Mouse (Mus musculus) myocyte (in vitro differentiated cells): ENCODE results near the gene Ubtd2. TPM values are rescaled to one million over a fixed set of nuclear protein-coding genes. Genes with fewer than 3 reads are reported as not detected.

Source experiments
- H3K27me3 ChIP-seq: one replicate; pipeline ENCODE4 v1.6.1; 2011; ENCODE audit not compliant: control insufficient read depth, insufficient read depth, insufficient read length
- H3K36me3 ChIP-seq: one replicate; pipeline ENCODE4 v1.6.1; 2011; ENCODE audit not compliant: control insufficient read depth, insufficient read depth
- H3K4me2 ChIP-seq: one replicate; pipeline ENCODE4 v1.6.1; 2011; ENCODE audit warnings: low read depth, control low read depth
- H3K4me3 ChIP-seq: one replicate; pipeline ENCODE4 v1.5.1; 2011; ENCODE audit warnings: mild to moderate bottlenecking, control low read depth, moderate library complexity
- H3K79me2 ChIP-seq: one replicate; pipeline ENCODE4 v1.6.1; 2011; ENCODE audit not compliant: control insufficient read depth, insufficient read depth
- H3ac ChIP-seq: one replicate; pipeline ENCODE4 v1.6.1; 2011; ENCODE audit not compliant: control insufficient read depth, insufficient read length
- CEBPB ChIP-seq: IDR thresholded peaks from 2 replicates; pipeline ENCODE4 v1.6.1; 2011; ENCODE audit warnings: mild to moderate bottlenecking, moderate library complexity; ENCODE audit not compliant: poor library complexity, insufficient read depth, severe bottlenecking
- E2F4 ChIP-seq: IDR thresholded peaks from one replicate; pipeline ENCODE4 v1.6.1; 2011; ENCODE audit warnings: mild to moderate bottlenecking, control low read depth, moderate library complexity; ENCODE audit not compliant: insufficient read depth
- MAX ChIP-seq: IDR thresholded peaks from one replicate; pipeline ENCODE4 v1.6.1; 2011; ENCODE audit warnings: low read depth, mild to moderate bottlenecking, control low read depth
- MYOD1 ChIP-seq, 3 experiments: IDR thresholded peaks; one replicate each; pipeline ENCODE4 v1.6.1; 2011; ENCODE audit warnings: control low read depth in 2 of 3, low read depth in 2 of 3, mild to moderate bottlenecking in 2 of 3, moderate library complexity in 1 of 3; ENCODE audit not compliant: insufficient read length in 2 of 3, control insufficient read depth in 1 of 3
- MYOG ChIP-seq, 3 experiments: IDR thresholded peaks; one replicate each; pipeline ENCODE4 v1.6.1; 2011; ENCODE audit warnings: control low read depth in 2 of 3, low read depth in 2 of 3, mild to moderate bottlenecking in 2 of 3; ENCODE audit not compliant: insufficient read length in 2 of 3, control insufficient read depth in 1 of 3, insufficient read depth in 1 of 3
- POLR2A ChIP-seq: IDR thresholded peaks from one replicate; pipeline ENCODE4 v1.6.1; 2011; ENCODE audit warnings: low read depth, mild to moderate bottlenecking, control low read depth, moderate library complexity; ENCODE audit not compliant: insufficient read length
- POLR2AphosphoS2 ChIP-seq: IDR thresholded peaks from one replicate; pipeline ENCODE4 v1.6.1; 2011; ENCODE audit warnings: low read depth, control low read depth; ENCODE audit not compliant: insufficient read length
- REST ChIP-seq: IDR thresholded peaks from one replicate; pipeline ENCODE4 v1.6.1; 2011; ENCODE audit warnings: mild to moderate bottlenecking, control low read depth, moderate library complexity; ENCODE audit not compliant: insufficient read depth, insufficient read length
- SRF ChIP-seq: IDR thresholded peaks from one replicate; pipeline ENCODE4 v1.6.1; 2011; ENCODE audit warnings: low read depth; ENCODE audit not compliant: control insufficient read depth, insufficient read length
- TCF12 ChIP-seq: IDR thresholded peaks from one replicate; pipeline ENCODE4 v1.6.1; 2011; ENCODE audit warnings: mild to moderate bottlenecking, control low read depth; ENCODE audit not compliant: poor library complexity, insufficient read depth, severe bottlenecking
- TCF3 ChIP-seq: IDR thresholded peaks from one replicate; pipeline ENCODE4 v1.6.1; 2011; ENCODE audit warnings: low read depth, control low read depth; ENCODE audit not compliant: insufficient read length
- USF1 ChIP-seq: IDR thresholded peaks from one replicate; pipeline ENCODE4 v1.6.1; 2011; ENCODE audit warnings: low read depth, mild to moderate bottlenecking, control low read depth, moderate library complexity
- polyA plus RNA-seq: library from polyadenylated mRNA; unstranded; fragments of >200 nt; fragmentation: generic; extraction: Trizol; gene quantifications from one replicate; pipeline ENCODE4 v1.2.1, GENCODE M21; 2012; ENCODE audit warnings: missing spikeins

Gene Ubtd2
- polyA plus RNA-seq, 1 experiment, result 14.6 TPM

DNA sequence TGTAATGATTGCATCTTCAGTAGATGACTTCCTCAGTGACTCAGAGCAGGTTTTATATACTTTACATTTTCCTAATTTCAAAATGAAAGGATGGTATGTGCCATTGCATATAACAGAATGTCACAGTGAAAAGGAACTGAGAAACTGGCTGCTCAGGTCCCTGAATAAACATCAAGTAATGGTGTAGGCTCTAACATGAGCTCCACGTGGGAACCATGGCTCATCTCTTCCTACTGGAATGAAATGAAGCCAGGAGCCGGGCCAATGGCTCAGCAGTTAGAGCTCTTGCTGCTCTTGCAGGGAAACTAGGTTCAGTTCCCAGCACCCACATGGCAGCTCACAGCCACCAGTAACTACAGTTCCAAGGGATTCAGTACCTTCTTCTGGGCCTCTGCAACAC lies 16.8 kb downstream of the Ubtd2 start:
- Histone ChIP-seq H3K79me2 (peaks cover 88% of the 10 kb centered on the region), H3K36me3 (no peaks in the 10 kb centered on the region), H3K4me3 (no peak overlapping the region), H3K4me2 (no peak overlapping the region), H3ac (no peak overlapping the region), H3K27me3 (no peaks in the 10 kb centered on the region)
- TF ChIP-seq MAX (no peak), E2F4 (no peak), REST (no peak), TCF3 (no peak), SRF (no peak), POLR2AphosphoS2 (no peak), TCF12 (no peak), CEBPB (no peak), USF1 (no peak), POLR2A (no peak), MYOG (IDR thresholded peaks at IDR 0.05; ENCODE audit: control insufficient read depth in 1 of 3, insufficient read depth in 1 of 3, insufficient read length in 2 of 3, low read depth in 2 of 3) (no peak), MYOD1 (IDR thresholded peaks at IDR 0.05; ENCODE audit: control insufficient read depth in 1 of 3, insufficient read length in 2 of 3, low read depth in 2 of 3) (no peak)

DNA sequence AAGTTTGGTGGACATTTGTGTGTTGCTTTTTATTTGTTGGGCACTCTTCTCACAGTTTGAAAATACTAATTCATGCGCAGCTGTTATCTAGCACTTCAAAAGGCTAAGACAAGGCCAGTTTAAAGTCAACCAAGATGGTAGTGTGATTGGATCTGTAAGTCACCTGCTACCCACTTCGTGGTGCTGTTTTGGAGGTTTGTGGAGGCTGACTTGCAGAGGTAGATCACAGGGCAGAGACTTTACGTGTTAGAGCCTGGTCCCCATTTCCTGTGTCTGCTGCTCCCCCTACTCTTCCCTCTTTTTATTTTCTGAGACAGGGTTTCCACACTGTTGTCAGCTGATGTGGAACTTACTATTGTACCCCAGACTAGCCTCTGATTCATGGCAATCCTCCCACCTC lies 19.6 kb downstream of the Ubtd2 start:
- no peak overlapping the region for H3K4me3 ChIP-seq
- TF ChIP-seq TCF3 (no peak), USF1 (no peak), REST (no peak), CEBPB (no peak), POLR2AphosphoS2 (no peak), E2F4 (no peak), POLR2A (no peak), MYOG (IDR thresholded peaks at IDR 0.05; ENCODE audit: control insufficient read depth in 1 of 3, insufficient read depth in 1 of 3, insufficient read length in 2 of 3, low read depth in 2 of 3) (no peak), SRF (no peak)
- peaks cover 94% of the 10 kb centered on the region for H3K79me2 ChIP-seq
- no peaks in the 10 kb centered on the region for H3K36me3 ChIP-seq
- no peak overlapping the region for H3ac ChIP-seq
- no peaks in the 10 kb centered on the region for H3K27me3 ChIP-seq
- no peak overlapping the region for H3K4me2 ChIP-seq

DNA sequence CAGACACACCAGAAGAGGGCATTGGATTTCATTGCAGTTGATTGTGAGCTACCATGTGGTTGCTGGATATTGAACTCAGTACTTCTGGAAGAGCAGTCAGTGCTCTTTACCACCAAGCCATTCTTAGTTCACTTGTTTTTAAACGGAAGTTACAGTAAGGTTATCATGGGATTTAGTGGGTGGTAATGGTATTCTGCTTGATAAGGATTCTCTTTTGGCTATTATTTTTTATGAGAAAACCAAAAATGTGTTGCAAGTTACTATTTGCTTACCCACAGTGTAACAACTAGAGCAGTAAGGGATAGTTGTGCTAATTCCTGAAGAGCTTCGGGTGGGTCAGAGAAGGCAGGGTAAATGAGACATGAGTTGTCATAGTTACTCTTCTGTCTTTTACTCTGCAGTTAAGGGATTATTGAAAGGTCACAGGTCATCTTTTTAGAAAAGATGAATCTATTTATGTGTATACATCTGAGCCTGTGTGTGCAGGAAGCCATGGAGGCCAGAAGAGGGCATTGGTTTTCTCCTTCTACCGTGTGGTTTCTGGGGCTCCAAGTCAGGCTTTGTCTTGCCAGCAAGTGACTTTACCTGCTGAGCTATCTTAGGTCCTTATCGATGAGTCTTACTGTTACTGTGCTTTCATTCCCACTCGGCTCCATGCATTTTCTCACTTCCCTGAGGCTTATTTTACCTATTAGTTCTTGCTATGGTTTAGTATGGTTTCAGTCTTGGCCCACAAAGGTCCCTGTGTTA lies 20.5 kb downstream of the Ubtd2 start:
- Histone ChIP-seq H3K27me3 (no peaks in the 10 kb centered on the region), H3K36me3 (no peaks in the 10 kb centered on the region), H3K4me2 (no peak overlapping the region), H3ac (no peak overlapping the region), H3K79me2 (peaks cover 94% of the 10 kb centered on the region), H3K4me3 (no peak overlapping the region)
- no peak for TF ChIP-seq POLR2AphosphoS2
- TF ChIP-seq E2F4, result no peak
- TF ChIP-seq MYOD1 (IDR thresholded peaks at IDR 0.05; ENCODE audit: control insufficient read depth in 1 of 3, insufficient read length in 2 of 3, low read depth in 2 of 3), result no peak
- TF ChIP-seq TCF12, result no peak
- TF ChIP-seq MYOG (IDR thresholded peaks at IDR 0.05; ENCODE audit: control insufficient read depth in 1 of 3, insufficient read depth in 1 of 3, insufficient read length in 2 of 3, low read depth in 2 of 3), result no peak
- TF ChIP-seq REST, result no peak

DNA sequence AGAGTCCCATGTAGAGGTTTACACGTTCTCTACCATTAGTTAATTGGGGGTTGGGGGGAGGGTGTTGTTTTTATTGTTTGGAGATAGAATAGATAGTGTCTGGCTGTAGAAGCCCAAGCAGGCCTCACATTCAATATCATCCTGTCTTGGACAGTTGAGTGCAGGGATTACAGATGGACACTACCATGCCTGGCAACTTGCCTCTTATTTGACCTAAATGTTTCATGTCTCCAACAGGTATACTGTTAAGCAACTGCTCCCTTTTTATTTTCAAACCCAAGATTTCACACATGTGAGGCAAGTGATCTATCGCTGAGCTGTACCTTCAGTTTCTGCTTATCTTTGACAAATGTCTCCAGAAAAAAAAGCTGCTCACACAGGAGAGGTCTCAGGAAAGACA lies 26.4 kb downstream of the Ubtd2 start:
- no peaks in the 10 kb centered on the region for H3K27me3 ChIP-seq
- peaks cover 82% of the 10 kb centered on the region for H3K79me2 ChIP-seq
- no peak overlapping the region for H3K4me3 ChIP-seq
- no peak overlapping the region for H3ac ChIP-seq
- no peaks in the 10 kb centered on the region for H3K36me3 ChIP-seq
- no peak for TF ChIP-seq POLR2AphosphoS2
- TF ChIP-seq POLR2A, result no peak
- TF ChIP-seq E2F4, result no peak
- no peak for TF ChIP-seq TCF12
- TF ChIP-seq REST, result no peak
- TF ChIP-seq USF1, result no peak
- no peak for TF ChIP-seq SRF
- TF ChIP-seq MYOD1 (IDR thresholded peaks at IDR 0.05; ENCODE audit: control insufficient read depth in 1 of 3, insufficient read length in 2 of 3, low read depth in 2 of 3), result no peak
- TF ChIP-seq CEBPB, result no peak
- TF ChIP-seq MYOG (IDR thresholded peaks at IDR 0.05; ENCODE audit: control insufficient read depth in 1 of 3, insufficient read depth in 1 of 3, insufficient read length in 2 of 3, low read depth in 2 of 3), result no peak
- no peak for TF ChIP-seq MAX
- no peak for TF ChIP-seq TCF3
- no peak overlapping the region for H3K4me2 ChIP-seq

DNA sequence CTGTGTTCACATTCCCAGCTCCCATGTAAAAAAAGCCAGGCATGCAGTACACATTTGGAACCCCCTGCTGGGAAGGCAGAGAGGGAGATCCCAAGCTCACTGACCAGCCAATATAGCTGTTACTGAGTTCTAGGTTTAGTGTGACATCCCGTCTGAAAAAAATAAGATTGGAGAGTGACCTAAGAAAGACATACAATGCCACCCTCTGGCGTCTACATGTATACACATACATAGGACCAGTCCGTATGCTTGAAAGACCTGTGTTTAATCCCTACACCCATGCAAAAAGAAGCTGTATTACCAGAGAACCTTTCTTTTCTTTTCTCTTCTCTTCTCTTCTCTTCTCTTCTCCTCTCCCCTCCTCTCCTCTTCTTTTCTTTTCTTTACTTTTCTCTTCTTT lies 30.1 kb downstream of the Ubtd2 start:
- Histone ChIP-seq H3K4me3 (no peak overlapping the region), H3ac (no peak overlapping the region), H3K27me3 (no peaks in the 10 kb centered on the region), H3K36me3 (no peaks in the 10 kb centered on the region), H3K4me2 (no peak overlapping the region), H3K79me2 (peaks cover 73% of the 10 kb centered on the region)
- TF ChIP-seq TCF3 (no peak), MAX (no peak), MYOG (IDR thresholded peaks at IDR 0.05; ENCODE audit: control insufficient read depth in 1 of 3, insufficient read depth in 1 of 3, insufficient read length in 2 of 3, low read depth in 2 of 3) (no peak), MYOD1 (IDR thresholded peaks at IDR 0.05; ENCODE audit: control insufficient read depth in 1 of 3, insufficient read length in 2 of 3, low read depth in 2 of 3) (no peak), SRF (no peak), REST (no peak), CEBPB (no peak), TCF12 (no peak), E2F4 (no peak), USF1 (no peak)
